Mouse (Mus musculus): ENCODE measurements around the gene Gm26938. TPM values are rescaled to one million over a fixed set of nuclear protein-coding genes. Genes with fewer than 3 reads are reported as not detected.
A peak's percentile ranks its signal among the peaks of the same experiment; 100 is the strongest.

Gene Gm26938
- total RNA-seq (2021), result not detected in 2 replicates
- long read RNA-seq, experiment 1, result 0 reads
- long read RNA-seq, experiment 2, result 0 reads

DNA sequence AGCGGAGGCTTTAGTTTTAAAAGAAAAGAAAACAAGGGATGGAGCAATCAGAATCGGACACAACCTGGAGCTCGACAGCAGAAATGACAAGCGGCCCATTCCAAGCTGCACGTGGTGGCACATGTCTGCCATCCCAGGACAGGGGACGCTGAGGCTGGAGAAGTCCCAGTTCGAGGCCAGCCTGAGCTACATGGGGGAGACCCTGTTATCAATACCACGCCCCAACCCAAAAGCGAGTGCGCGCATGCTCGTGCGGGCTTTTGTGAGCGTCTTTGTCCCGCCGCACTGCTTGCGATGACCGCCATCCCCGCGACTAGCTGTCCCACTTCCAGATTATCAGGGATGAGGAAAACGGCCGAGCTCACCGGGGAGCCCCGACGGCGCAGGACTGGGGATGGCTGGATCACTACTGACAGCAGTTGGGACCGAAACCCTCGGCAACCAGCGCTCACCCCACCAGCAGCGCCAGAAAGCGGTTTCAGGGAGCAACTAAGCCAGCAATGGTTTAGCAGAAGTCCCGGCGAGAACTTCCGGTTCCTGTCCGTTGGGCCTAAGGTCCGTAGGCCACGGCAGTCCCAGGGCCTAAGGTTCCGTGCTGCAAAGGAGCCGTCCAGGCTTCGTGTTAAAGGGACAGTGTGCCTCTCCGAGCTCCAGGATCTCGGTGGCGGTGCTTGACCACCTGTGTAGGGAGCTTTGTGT, at the start of gene Gm26938, which contains the start of gene Psmg3:
Gene Gm26938 (minus strand): TSS at position 51 of the 699 bp plus-strand sequence.
Gene Psmg3 (minus strand): TSS at position 529 of the 699 bp plus-strand sequence.
- DNase-seq, result peak; percentile 94

DNA sequence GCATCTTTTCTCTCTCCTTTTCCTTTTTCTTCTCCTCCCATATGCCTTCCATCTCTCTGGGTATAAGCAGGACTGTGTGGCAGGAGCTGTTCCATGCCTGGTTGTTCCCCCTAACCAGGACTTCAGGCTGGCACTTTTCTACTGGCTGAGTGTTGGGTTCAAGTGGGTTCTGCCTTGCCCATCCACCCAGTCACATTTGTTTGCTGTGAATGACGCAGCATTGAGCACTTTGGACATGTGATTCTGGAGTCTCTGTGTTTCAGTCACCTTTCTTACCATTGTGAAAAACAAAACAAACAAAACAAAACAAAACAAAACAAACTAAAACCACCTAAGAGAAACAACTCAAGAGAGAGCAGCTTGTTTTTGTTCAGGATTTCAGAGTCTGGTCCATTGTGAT, 45.3 kb upstream of the Gm26938 start:
- DNase-seq, result no peak

DNA sequence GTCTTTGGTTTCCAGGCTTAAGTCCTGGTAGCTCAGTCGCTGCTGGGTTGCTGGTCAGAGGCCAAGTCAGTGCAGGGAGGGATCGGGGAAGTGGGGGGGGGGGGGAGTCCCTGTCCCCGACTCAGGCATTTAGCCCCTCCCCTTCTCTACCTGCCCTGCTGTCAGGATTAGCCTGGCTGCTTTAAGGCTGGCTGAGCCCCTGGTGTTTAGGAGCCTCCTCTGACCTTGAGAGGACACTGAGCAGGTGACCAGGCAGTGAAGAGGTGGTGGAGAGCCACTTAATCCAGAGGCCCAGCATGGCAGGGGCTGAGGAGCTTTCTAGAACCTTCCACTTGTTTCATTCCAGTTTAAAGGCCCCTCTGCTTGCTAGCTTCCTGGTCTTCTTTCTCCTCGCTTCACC, 44.7 kb upstream of the Gm26938 start:
- DNase-seq, result no peak

DNA sequence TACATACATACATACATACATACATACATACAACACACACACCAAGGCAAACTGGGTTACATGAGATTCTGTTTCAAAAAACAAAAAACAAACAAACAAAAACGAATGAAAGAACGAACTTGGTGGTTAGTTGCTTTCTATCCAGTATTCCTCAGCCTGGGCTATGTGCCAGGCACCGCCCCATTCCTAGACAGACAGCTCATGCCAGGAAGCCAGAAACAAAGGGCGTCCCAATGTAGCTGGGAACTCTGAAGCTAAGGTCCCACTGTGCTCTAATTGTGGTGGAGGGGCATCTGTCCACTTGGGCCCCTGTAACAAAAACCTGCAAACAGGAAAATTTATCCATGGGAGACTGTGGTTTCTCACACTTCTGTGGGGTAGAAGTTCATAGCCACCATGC, 36.6 kb upstream of the Gm26938 start:
- peak; percentile 87 for DNase-seq

- DNase-seq, result no peak
Observed at GRCm38 (mm10) chr5:139860328-139861104, 34.3 kb upstream of the Gm26938 start.

DNA sequence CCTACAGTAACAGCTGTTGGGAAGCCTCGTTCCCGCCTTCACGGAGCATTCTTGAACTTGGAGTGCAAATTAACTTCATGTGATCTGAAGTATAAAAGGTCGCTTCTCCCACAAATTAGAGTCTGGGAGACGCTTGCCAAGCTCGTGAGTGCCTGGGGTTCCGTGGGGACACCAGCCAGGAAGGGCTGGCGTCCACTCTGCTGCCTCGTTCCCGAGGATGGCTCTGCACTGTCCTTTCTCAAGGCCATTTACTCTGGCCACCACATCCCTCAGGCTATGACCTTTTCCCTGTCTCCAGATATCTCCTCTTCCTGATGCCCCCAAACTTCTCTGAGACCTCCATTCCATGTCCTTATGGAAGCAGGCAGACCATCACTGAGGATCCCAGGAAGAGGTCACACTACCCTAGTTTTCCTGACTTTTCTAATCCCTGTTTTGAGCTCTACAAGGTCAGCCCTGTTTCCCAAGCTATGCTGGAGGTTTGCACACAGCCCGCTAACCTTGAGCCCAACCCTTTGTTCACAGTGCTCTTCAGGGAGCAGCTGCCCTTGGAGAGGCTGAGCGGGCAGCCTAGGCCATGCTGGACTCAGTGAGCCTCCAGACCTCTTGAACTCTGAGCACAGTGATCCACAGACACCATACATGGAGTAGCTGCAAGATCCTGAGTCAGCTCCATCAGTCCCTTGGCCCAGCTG, 23.6 kb upstream of the Gm26938 start:
- peak; percentile 47 for DNase-seq

DNA sequence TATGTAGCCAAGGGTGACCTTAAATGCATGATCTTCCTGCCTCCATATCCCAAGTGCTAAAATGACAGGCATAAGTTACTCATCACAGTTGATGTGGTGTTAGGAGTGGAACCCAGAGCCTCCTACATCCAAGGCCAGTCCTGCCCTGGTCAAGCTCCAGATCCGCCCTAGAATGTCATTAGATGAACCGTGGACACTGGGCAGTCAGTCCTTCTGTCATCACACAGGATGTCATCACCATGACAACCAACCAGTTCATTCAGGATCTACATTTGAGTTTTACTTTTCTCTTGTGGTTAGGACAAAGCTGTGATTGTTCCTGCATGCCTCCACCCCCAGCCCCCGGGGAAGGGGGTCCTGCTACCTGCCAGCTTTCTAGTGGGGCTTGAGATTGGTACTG, 12.9 kb upstream of the Gm26938 start:
- no peak for DNase-seq

DNA sequence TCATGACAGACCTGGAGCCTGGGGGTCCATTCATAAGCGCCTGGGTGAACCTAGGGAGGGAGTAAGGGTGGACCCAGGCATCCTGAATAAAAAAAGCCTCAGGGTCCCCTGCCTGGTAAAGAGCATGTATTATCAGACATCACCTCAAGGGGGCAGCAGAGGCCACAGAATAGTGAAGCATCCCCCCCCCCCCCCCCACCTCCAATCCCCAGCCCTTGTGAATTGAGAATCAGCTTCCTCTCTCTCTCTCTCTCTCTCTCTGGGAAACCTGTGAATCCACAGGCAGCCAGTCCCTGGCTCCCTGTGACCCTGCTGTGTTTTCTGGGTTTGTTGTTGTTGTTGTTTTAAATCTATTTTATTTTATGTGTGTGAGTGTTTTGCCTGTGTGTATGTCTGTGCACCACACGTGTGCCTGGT, 12.3 kb upstream of the Gm26938 start:
- peak; percentile 83 for DNase-seq

- DNase-seq, result no peak
Observed at GRCm38 (mm10) chr5:139835706-139836105, 9.5 kb upstream of the Gm26938 start.

- DNase-seq, result no peak
Observed at GRCm38 (mm10) chr5:139832125-139832524, 5.9 kb upstream of the Gm26938 start.

DNA sequence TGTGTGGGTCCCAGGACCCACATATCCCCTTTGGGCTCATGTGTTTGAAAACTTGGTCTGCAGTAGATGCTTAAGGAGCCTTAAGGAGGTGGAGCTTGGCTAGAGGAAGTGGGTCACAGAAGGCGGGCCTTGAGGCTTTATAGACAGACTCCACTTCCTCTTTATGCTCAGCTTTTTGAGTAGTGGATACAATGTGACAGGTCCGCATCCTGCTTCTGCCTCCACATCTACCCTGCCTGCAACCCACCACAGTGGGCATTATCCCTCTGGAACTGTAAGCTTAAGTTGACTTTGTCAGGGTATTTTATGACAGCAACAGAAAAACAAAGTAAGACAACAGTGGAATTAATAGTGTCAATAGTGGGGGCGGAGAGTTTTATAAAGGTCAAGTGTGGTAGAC, 4.5 kb upstream of the Gm26938 start:
- no peak for DNase-seq

- no peak for DNase-seq
Observed at GRCm38 (mm10) chr5:139829384-139829783, 3.2 kb upstream of the Gm26938 start.

- no peak for DNase-seq
Observed at GRCm38 (mm10) chr5:139827593-139827992, 1.4 kb upstream of the Gm26938 start.

DNA sequence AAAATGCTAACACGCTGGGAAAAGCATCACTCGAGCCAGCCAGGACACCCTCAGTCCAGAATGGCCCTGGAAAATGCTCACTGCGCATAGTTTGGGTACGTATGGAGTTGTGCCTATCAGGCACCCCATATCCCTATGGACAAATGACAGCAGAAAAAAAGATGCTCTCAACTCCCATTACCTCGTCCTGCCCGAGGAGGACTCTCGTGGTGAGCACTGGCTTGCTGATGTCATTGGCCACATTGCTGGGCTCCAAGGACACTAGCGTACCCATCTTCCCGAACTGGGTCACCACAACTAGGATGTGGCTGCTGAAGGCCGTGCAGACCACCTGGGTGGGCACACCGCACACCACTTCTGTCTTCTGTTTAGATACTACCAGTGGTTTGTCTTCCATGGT, 260 bp downstream of the Gm26938 start:
- DNase-seq, result no peak

GRCm38 (mm10) chr5:139824531-139824930, 1.7 kb downstream of the Gm26938 start:
- no peak for DNase-seq

DNA sequence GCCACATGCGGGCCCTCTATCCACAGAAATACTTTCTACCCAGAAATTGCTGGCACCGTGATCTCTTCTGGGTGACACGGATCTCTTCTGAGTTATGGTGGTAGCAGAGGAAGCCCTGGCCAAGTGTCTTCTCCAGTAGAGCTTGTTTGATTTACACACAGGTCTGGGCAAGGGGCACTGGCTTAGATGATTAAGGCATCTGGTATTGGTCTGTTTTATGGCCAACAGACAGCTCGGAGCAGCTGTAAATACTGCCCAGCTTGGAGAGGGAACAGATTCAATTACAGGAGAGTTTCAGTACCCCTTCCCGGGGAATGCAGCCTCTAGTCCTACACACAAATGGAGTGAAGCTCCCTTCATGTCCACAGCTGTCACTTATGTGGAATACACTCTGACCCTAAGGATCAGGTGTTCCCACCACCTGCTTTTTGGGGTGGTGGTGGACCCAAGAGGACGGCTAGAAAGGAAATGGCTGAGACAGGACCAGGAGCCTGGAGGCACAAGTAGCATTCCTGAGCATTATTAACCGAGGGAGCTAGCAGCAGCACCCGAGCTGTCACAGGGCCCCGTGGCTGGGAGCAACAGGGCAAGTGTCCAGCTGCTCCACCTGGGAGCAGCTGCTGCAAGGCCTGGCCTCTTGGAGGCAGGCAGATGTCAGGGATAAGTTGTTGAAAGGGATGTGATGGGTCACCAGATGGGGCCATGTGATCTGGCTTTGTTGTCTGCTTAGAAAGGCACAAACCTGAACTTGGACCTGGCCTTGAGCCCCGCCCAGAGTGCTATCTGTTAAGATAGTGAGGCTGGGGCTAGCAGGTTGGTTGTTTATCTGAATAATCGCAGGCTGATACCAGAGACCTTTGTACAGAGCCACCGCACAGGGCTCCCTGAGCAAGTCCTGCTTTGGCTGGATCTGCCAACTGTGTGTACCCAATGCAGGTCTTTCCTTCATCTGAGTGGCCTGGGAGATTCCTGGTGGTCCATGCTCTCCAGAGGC, 4.4 kb downstream of the Gm26938 start:
- no peak for DNase-seq

- no peak for DNase-seq
Observed at GRCm38 (mm10) chr5:139819538-139820181, 6.5 kb downstream of the Gm26938 start, which contains the start of gene Tmem184a. Gene Tmem184a, minus strand, starts transcription at chr5:139819917.

DNA sequence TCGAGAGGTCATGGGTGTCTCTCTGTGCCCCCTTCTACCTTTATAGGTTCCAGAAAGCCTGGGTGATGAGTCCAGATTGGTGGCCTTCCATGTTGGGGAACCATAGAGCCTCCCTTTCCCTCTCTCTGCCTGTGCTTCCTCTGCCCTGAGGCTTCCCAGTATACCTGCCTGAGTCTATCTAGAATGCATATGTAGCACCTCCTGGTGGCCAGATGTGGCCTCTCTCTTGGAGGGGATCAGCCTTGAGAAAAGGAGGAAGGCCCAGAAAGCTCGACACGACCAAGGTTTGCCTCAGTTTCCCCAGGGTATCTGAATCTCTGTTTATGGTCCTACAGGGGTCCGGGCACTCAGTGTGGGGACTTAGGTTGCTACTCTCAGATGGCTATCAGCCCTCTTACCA, 7.4 kb downstream of the Gm26938 start:
- peak; percentile 67 for DNase-seq

DNA sequence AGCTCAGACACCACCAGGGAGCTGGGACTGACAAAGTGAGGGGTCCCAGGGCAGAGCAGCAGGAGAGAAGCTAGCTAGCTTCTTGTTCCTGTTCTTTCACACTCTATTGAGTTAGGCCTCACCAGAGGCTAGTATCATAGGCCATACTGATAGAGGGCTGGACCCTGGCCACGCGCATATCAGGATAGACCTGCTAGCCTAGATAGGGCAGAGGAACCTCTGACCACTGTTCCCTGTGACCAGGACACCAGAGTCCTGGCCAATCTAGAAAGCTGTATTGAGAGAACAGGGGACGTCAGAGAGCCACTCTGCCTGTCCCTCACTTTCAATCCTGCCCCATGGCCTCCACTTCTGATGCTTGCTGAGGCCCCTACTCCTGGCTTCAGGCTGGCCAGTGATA, 8.2 kb downstream of the Gm26938 start:
- DNase-seq, result no peak

DNA sequence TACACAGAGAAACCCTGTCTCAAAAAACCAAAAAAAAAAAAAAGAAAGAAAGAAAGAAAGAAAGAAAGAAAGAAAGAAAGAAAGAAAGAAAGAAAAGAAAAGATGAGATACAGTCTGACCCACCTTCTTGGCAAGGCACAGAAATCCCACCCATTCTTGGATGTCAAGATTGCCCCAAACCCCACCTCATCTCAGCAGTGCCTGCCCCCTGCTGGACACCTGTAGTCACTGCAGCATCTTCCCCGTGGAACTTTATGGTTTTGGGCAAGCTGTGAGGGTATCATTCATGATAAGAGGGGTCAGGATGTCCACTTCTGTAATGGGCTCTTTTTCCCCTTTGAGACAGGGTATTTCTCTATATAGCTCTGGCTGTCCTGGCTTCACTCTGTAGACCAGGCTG, 8.9 kb downstream of the Gm26938 start:
- DNase-seq, result no peak

- DNase-seq, result no peak
Observed at GRCm38 (mm10) chr5:139816445-139816844, 9.8 kb downstream of the Gm26938 start.
